Mouse (Mus musculus) spleen, adult 2 months (tissue): ENCODE data around the gene Emb.

ENCODE experiments used
- CTCF ChIP-seq: fragments of 200-500 bp; IDR thresholded peaks from 2 replicates; pipeline ENCODE4 v1.5.1; 2011; ENCODE audit warnings: mild to moderate bottlenecking, inconsistent platforms; ENCODE audit not compliant: insufficient read depth, insufficient read length, insufficient replicate concordance; ENCODE audit errors: extremely low read depth
- POLR2A ChIP-seq: fragments of 200-500 bp; IDR thresholded peaks from 2 replicates; pipeline ENCODE4 v1.6.1; 2011; ENCODE audit warnings: low read depth, low read length, inconsistent platforms

- no peak for TF ChIP-seq POLR2A
- TF ChIP-seq CTCF = no peak
Observed at GRCm38 (mm10) chr13:117193422-117193983, 14.8 kb upstream of the Emb start.
